Mouse (Mus musculus) forebrain, embryonic 16.5 days (tissue): Measurements from ENCODE around the gene Spry1. TPM values are rescaled to one million over a fixed set of nuclear protein-coding genes. Genes with fewer than 3 reads are reported as not detected.
A peak's percentile ranks its signal among the peaks of the same experiment; 100 is the strongest.

Experiments
- ATAC-seq: fragments of 200-750 bp; cut with Nextera tagmentation; 2 replicates; pipeline ENCODE4 v1.8.0; 2017; ENCODE audit warnings: mild to moderate bottlenecking, moderate library complexity
- H3K27ac ChIP-seq: fragments of 300-500 bp; sonication (generic); 2 replicates; pipeline ENCODE4 v1.5.1; 2014; ENCODE audit warnings: low read length, control low read depth
- H3K27me3 ChIP-seq: fragments of 300-500 bp; sonication (generic); replicated peaks from 2 replicates; pipeline ENCODE4 v1.6.1; 2014; ENCODE audit warnings: low read length; ENCODE audit not compliant: control insufficient read depth, insufficient read depth
- H3K36me3 ChIP-seq: fragments of 300-500 bp; sonication (generic); 2 replicates; pipeline ENCODE4 v1.6.1; 2014; ENCODE audit not compliant: control insufficient read depth, insufficient read depth
- H3K4me1 ChIP-seq: fragments of 300-500 bp; sonication (generic); replicated peaks from 2 replicates; pipeline ENCODE4 v1.6.1; 2014; ENCODE audit warnings: low read length; ENCODE audit not compliant: control insufficient read depth, insufficient read depth
- H3K4me2 ChIP-seq: fragments of 300-500 bp; sonication (generic); 2 replicates; pipeline ENCODE4 v1.6.1; 2014; ENCODE audit warnings: mild to moderate bottlenecking, low read length, control low read depth
- H3K4me3 ChIP-seq: fragments of 300-500 bp; sonication (generic); replicated peaks from 2 replicates; pipeline ENCODE4 v1.5.1; 2014; ENCODE audit warnings: mild to moderate bottlenecking, low read length, control low read depth
- H3K9ac ChIP-seq: fragments of 300-500 bp; sonication (generic); replicated peaks from 2 replicates; pipeline ENCODE4 v1.6.1; 2014; ENCODE audit warnings: low read depth, low read length, control low read depth
- H3K9me3 ChIP-seq: fragments of 300-500 bp; sonication (generic); 2 replicates; pipeline ENCODE4 v1.6.1; 2016; ENCODE audit warnings: low read length; ENCODE audit not compliant: control insufficient read depth
- WGBS: fragments of 180-500 bp; shearing (Covaris S2); extraction: QIAGEN DNeasy Blood & Tissue Kit; methylation state at CpG from one replicate; pipeline ENCODE4 v1.1.7; 2014; 5-methylcytosine and 5-hydroxymethylcytosine counted together
- polyA plus RNA-seq: library from polyadenylated mRNA; unstranded; fragments of >200 nt; fragmentation: Nextera tagmentation; extraction: Ambion mirVana; gene quantifications from 2 replicates; pipeline ENCODE4 v1.2.1, GENCODE M21; 2015

The Spry1 gene
- polyA plus RNA-seq, 1 experiment from 2014 or later: 6.6 TPM

DNA sequence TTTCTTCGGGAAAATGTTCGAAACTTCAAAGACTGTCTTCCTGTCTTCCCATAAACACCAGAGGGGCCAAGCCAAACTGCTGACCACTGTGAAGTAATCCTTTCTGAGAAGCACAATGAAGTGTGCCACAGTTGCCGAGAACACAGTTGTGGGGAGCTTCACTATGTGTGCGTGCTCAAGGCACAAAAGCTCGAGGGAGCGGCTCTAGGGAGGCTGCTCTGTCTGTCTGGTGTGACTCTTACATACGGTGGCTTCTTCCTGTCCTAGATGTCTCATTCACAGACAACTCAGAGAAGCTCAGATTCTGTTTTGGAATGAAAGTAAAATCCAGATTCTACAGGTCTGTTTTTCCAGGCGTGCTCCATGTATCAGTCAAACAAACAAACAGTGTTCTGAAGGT is 36.5 kb downstream of the Spry1 start:
- Histone ChIP-seq H3K27me3 (no peaks in the 10 kb centered on the region), H3K9me3 (no peaks in the 10 kb centered on the region), H3K27ac (no peak overlapping the region), H3K9ac (no peak overlapping the region), H3K4me2 (no peak overlapping the region), H3K36me3 (no peaks in the 10 kb centered on the region), H3K4me1 (peaks cover 7% of the 10 kb centered on the region), H3K4me3 (no peak overlapping the region)
- no peak for ATAC-seq
- WGBS: 78% methylated on average over 8 of the region's 8 CpGs

DNA sequence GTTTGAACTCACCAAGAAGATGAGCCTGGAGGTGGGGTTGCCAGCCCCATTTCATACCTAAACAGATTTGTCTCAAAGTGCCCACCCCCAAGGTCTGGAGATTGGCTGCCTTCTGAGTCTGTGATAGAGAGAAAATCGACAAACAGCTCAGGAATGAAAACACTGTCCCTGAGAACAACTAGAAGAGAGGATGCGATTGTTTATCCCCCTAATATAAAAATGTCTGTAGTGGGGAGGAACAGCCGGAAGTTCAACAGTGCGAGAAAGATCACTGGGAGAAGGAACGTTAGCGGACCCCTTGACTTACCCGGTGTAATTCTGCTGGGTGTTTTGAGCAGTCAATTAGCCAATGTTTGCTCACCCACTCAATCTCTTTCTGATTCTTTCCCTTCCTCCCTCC is 46.5 kb downstream of the Spry1 start:
- no peak overlapping the region for H3K27ac ChIP-seq
- H3K36me3 ChIP-seq: no peaks in the 10 kb centered on the region
- H3K27me3 ChIP-seq: no peaks in the 10 kb centered on the region
- H3K9me3 ChIP-seq: no peaks in the 10 kb centered on the region
- no peak overlapping the region for H3K4me3 ChIP-seq
- H3K4me2 ChIP-seq: no peak overlapping the region
- no peak overlapping the region for H3K9ac ChIP-seq
- no peak for ATAC-seq
- peaks cover 6% of the 10 kb centered on the region for H3K4me1 ChIP-seq
- 56% methylated on average over 7 of the region's 7 CpGs for WGBS

DNA sequence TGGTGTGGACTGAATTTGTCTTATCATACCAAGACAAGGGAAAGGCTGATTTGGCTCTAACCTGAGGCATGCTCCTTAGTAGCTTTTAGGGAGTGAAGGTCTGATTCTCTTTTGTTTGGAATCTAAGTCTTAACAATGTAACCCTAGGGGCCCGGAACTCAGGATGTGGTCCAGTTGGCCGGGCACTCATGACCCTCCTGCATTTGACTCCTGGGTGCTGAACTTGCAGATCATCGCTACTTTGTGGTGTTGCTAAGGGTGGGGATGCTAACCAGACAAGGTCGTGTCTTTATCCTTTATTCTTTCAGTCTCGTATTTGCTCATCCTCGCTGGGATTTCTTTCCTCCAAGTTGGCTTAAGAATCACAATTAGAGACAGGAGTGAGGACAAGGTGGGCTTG is 47.0 kb downstream of the Spry1 start:
- peaks cover 6% of the 10 kb centered on the region for H3K4me1 ChIP-seq
- no peaks in the 10 kb centered on the region for H3K9me3 ChIP-seq
- H3K4me3 ChIP-seq: peak overlapping the region; percentile 34
- peak overlapping the region; percentile 51 for H3K9ac ChIP-seq
- H3K36me3 ChIP-seq: no peaks in the 10 kb centered on the region
- WGBS: 20% methylated on average over 6 of the region's 6 CpGs
- H3K27ac ChIP-seq: no peak overlapping the region
- H3K4me2 ChIP-seq: peak overlapping the region; percentile 53
- ATAC-seq: no peak
- no peaks in the 10 kb centered on the region for H3K27me3 ChIP-seq

DNA sequence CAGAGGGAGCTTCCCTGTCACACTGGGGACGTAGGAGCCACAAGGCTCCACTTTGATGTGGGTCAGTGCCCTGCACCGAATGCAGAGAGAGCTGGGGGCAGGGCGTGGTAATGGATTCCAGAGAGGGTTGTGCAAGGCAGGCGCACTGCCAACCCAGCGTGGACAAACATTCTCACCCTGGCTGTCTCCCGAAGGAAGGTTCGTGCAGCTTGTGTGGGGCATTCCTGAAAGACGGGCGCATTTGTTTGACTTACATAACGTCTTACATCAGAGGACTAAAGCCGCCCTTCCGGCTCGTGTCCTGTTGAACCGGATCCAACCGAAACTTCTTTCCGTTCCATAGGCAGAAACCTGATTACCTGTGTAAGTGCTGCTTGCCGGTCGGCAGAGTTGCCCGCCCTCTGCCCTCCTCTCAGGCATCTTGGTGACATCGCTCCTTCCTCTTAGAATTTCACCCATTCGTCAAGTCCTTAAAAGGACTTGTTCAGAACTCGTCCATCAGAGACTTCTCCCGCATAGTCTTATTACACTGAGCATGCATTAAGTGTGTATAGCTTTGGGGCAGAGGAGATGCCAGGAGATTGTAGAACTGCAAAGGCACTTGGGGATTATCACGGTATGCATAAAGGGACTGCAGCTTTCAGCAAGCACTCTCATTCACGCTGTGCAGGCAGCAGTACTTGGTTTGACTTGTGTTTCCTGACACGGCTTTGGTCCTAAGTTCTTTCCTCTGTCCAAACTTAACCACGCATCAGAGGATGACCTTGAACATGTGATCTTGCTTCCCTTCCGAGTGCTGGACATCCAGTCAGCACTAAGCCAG is 47.6 kb downstream of the Spry1 start:
- ATAC-seq: no peak; the same call in 1 of the 2 replicates
- Histone ChIP-seq H3K4me3 (peak overlapping the region; percentile 34), H3K4me1 (peaks cover 6% of the 10 kb centered on the region), H3K9ac (peak overlapping the region; percentile 51), H3K4me2 (peak overlapping the region; percentile 53), H3K27ac (no peak overlapping the region), H3K27me3 (no peaks in the 10 kb centered on the region), H3K9me3 (no peaks in the 10 kb centered on the region), H3K36me3 (no peaks in the 10 kb centered on the region)
- 31% methylated on average over 28 of the region's 28 CpGs for WGBS

DNA sequence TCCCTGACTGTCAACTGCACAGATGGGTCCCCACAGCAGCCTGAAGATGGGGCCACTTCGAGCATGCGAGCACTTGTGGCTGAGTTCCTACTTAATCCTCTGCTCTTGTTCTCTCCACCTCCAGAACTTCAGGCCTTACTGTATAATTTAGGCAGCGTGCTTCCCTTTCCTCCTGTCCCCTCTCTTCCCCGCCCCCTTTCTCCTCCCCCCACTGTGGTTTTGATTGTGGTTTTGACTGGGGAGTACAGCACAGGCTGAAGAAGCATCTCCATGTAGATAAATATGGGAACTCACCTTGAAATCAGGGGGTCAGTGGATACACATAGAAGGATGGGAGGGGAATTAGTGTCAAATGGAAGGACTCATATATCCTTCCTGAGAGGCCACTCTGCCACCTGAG is 53.2 kb downstream of the Spry1 start:
- 86% methylated on average over 4 of the region's 4 CpGs for WGBS
- Histone ChIP-seq H3K9ac (no peak overlapping the region), H3K27ac (no peak overlapping the region), H3K27me3 (no peaks in the 10 kb centered on the region), H3K36me3 (no peaks in the 10 kb centered on the region), H3K4me3 (no peak overlapping the region), H3K4me2 (no peak overlapping the region), H3K9me3 (no peaks in the 10 kb centered on the region), H3K4me1 (no peaks in the 10 kb centered on the region)
- no peak for ATAC-seq

DNA sequence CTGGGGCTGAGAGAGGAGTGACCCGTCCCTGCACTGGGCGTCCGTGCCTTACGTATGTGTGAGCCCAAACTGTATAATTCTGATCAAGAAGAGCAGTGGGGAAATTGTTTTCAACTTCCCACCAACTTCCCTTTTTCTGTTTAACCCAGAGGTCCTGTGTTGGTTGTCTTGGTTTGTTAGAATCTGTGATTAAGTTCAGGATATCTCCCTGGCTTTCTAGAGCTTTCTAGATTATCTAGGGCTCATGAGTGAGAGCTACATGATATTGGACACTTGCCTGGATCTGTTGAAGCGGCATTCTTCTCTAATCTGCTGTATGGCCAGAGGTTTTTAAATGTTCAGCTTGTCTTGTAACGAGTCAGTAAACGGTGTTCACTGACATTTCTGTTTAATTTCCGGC is 53.8 kb downstream of the Spry1 start:
- Histone ChIP-seq H3K27ac (no peak overlapping the region), H3K4me1 (no peaks in the 10 kb centered on the region), H3K4me2 (no peak overlapping the region), H3K27me3 (no peaks in the 10 kb centered on the region), H3K9me3 (no peaks in the 10 kb centered on the region), H3K4me3 (no peak overlapping the region), H3K9ac (no peak overlapping the region), H3K36me3 (no peaks in the 10 kb centered on the region)
- WGBS: 76% methylated on average over 8 of the region's 8 CpGs
- no peak for ATAC-seq

Other genes with a start within 250 kb of the Spry1 start
- gene Spata5, start 220.1 kb upstream of the Spry1 start, polyA plus RNA-seq: 36.5 and 37.6 TPM in 2 replicates
- 5.0 and 6.6 TPM in 2 replicates for gene Nudt6, start 219.7 kb upstream of the Spry1 start, polyA plus RNA-seq
- 5.1 and 6.1 TPM in 2 replicates for gene Gm5148, start 84.5 kb downstream of the Spry1 start, polyA plus RNA-seq